Mouse (Mus musculus) liver, postnatal 0 days (tissue): ENCODE data around the gene AI854703. TPM values are rescaled to one million over a fixed set of nuclear protein-coding genes. Genes with fewer than 3 reads are reported as not detected.
A peak's percentile ranks its signal among the peaks of the same experiment; 100 is the strongest.

Experiments used
- ATAC-seq: fragments of 200-750 bp; cut with Nextera tagmentation; 2 replicates; pipeline ENCODE4 v1.8.0; 2017; ENCODE audit warnings: mild to moderate bottlenecking, moderate library complexity
- DNase-seq: peaks from one replicate; pipeline ENCODE4 v3.0.0-alpha.2; 2016
- H3K27ac ChIP-seq: fragments of 300-500 bp; sonication (generic); 2 replicates; pipeline ENCODE4 v1.5.1; 2014; ENCODE audit warnings: antibody characterized with exemption, moderate library complexity, mild to moderate bottlenecking, low read depth
- H3K27me3 ChIP-seq: fragments of 300-500 bp; sonication (generic); 2 replicates; pipeline ENCODE4 v1.6.1; 2014; ENCODE audit warnings: low read length, control low read depth, mixed read lengths; ENCODE audit not compliant: insufficient read depth
- H3K36me3 ChIP-seq: fragments of 300-500 bp; sonication (generic); replicated peaks from 2 replicates; pipeline ENCODE4 v1.6.1; 2014; ENCODE audit warnings: mild to moderate bottlenecking, control low read depth, low read length, moderate library complexity, mixed read lengths; ENCODE audit not compliant: insufficient read depth
- H3K4me1 ChIP-seq: fragments of 300-500 bp; sonication (generic); 2 replicates; pipeline ENCODE4 v1.6.1; 2014; ENCODE audit warnings: antibody characterized with exemption, mild to moderate bottlenecking, control low read depth; ENCODE audit not compliant: insufficient read depth
- H3K4me2 ChIP-seq: fragments of 300-500 bp; sonication (generic); 2 replicates; pipeline ENCODE4 v1.6.1; 2014; ENCODE audit warnings: low read depth, mild to moderate bottlenecking, low read length, moderate library complexity, mixed read lengths
- H3K4me3 ChIP-seq: fragments of 300-500 bp; sonication (generic); 2 replicates; pipeline ENCODE4 v1.5.1; 2014; ENCODE audit warnings: low read depth, low read length
- H3K9ac ChIP-seq: fragments of 300-500 bp; sonication (generic); replicated peaks from 2 replicates; pipeline ENCODE4 v1.6.1; 2014; ENCODE audit warnings: mild to moderate bottlenecking, moderate library complexity
- H3K9me3 ChIP-seq: fragments of 300-500 bp; sonication (generic); 2 replicates; pipeline ENCODE4 v1.6.1; 2016; ENCODE audit warnings: mild to moderate bottlenecking, control low read depth, low read length, mixed read lengths
- CTCF ChIP-seq: sonication (generic); IDR thresholded peaks from 2 replicates; pipeline ENCODE4 v1.5.1; 2016; ENCODE audit warnings: antibody characterized with exemption, low read depth
- EP300 ChIP-seq: IDR thresholded peaks from 2 replicates; pipeline ENCODE4 v1.6.1; 2016; ENCODE audit warnings: antibody characterized with exemption, low read depth, mild to moderate bottlenecking
- WGBS: fragments of 180-500 bp; shearing (Covaris S2); extraction: QIAGEN DNeasy Blood & Tissue Kit; methylation state at CpG from one replicate; pipeline ENCODE4 v1.1.7; 2014; ENCODE audit not compliant: insufficient replicate concordance; 5-methylcytosine and 5-hydroxymethylcytosine counted together
- polyA plus RNA-seq: library from polyadenylated mRNA; unstranded; fragments of >200 nt; fragmentation: Nextera tagmentation; extraction: Ambion mirVana; gene quantifications from 2 replicates; pipeline ENCODE4 v1.2.1, GENCODE M21; 2015

AI854703 gene
- polyA plus RNA-seq, 1 experiment from 2014 or later = 0.16 TPM

GRCm38 (mm10) chr6:48678391-48678790, 51.8 kb downstream of the AI854703 start:
- TF ChIP-seq CTCF = no peak
- TF ChIP-seq EP300 = no peak
- Histone ChIP-seq H3K4me1 (peaks cover 15% of the 10 kb centered on the region), H3K9me3 (no peaks in the 10 kb centered on the region), H3K27me3 (no peaks in the 10 kb centered on the region), H3K36me3 (no peaks in the 10 kb centered on the region; the same call in 1 of the 2 replicates), H3K4me2 (no peak overlapping the region), H3K4me3 (no peak overlapping the region), H3K9ac (no peak overlapping the region), H3K27ac (no peak overlapping the region)
- ATAC-seq (no peak), DNase-seq (peak; percentile 9)
- 42% methylated on average over 4 of the region's 4 CpGs for WGBS

- Histone ChIP-seq H3K9ac (no peak overlapping the region), H3K4me2 (no peak overlapping the region), H3K4me1 (peaks cover 21% of the 10 kb centered on the region), H3K36me3 (no peaks in the 10 kb centered on the region; the same call in 1 of the 2 replicates), H3K27ac (no peak overlapping the region), H3K4me3 (no peak overlapping the region), H3K27me3 (no peaks in the 10 kb centered on the region), H3K9me3 (no peaks in the 10 kb centered on the region)
- no peak for TF ChIP-seq CTCF
- TF ChIP-seq EP300 = no peak
- DNase-seq (no peak), ATAC-seq (no peak)
- WGBS = 75% methylated on average over 6 of the region's 6 CpGs
Measured at GRCm38 (mm10) chr6:48679701-48680100, 53.1 kb downstream of the AI854703 start.

DNA sequence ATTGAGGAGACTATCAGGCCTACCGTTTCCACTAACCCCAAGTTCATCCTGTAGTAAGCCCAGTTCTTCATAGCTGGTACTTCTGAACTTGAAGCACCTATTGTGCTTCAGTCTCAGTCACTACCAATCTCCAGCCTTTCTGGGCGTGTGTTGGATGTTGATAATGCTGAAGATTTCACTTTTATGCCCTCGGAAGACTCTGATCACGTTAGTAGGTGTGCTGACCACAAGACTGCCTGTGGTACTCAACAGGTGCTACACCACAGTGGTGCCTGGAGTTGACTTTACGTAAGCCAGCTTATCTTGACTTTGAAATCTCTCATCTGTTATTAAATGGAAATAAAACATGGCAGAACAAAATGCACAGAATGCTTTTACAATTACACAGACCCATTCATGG, 53.9 kb downstream of the AI854703 start:
- Histone ChIP-seq H3K27ac (no peak overlapping the region), H3K9ac (no peak overlapping the region), H3K4me1 (peaks cover 18% of the 10 kb centered on the region), H3K4me2 (no peak overlapping the region), H3K36me3 (no peaks in the 10 kb centered on the region; the same call in 1 of the 2 replicates), H3K4me3 (no peak overlapping the region), H3K9me3 (no peaks in the 10 kb centered on the region), H3K27me3 (no peaks in the 10 kb centered on the region)
- ATAC-seq = no peak
- TF ChIP-seq CTCF = no peak
- TF ChIP-seq EP300 = no peak
- 70% methylated on average over 5 of the region's 5 CpGs for WGBS
- peak; percentile 3 for DNase-seq

DNA sequence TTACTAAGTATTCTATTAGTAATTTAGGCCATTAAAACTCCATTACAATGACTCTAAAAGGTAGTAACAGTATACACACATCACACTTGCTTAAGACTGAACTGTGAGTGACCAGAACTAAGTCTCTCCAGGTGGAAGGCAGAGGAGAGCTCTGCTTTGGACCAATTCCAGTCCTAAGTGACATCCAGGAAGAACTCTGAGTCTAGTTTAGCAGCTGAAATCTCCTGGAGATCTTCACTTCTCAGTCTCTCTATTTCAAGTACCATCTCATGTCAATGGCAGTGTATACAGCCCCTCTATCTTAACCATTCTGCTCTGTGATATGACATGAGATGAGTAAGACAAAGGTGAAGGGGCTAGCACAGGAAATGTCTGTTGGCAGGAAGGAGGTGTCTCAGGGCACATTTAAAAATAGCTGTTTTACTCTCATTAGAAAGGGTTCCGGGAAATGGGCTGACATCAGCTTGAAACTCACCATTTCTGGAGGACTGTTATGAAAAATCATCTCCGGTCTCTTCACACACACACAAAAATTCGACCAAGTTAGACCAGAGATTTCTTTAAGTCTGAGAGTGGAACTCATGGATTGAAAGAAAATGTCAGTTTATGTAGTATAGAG, 55.0 kb downstream of the AI854703 start:
- WGBS = 26% methylated on average over 3 of the region's 3 CpGs
- ATAC-seq (0 out of 2 replicates have a peak, but pooled peaks have one; percentile 19), DNase-seq (peak; percentile 6)
- Histone ChIP-seq H3K9ac (no peak overlapping the region), H3K9me3 (no peaks in the 10 kb centered on the region), H3K4me3 (no peak overlapping the region), H3K27me3 (no peaks in the 10 kb centered on the region), H3K4me2 (no peak overlapping the region), H3K36me3 (no peaks in the 10 kb centered on the region; the same call in 1 of the 2 replicates), H3K4me1 (peaks cover 18% of the 10 kb centered on the region), H3K27ac (0 out of 2 replicates have a peak overlapping the region, but pooled peaks have one; percentile 55)
- TF ChIP-seq EP300 (peak; percentile 35; the same call in 1 of the 2 replicates), CTCF (no peak)

- Histone ChIP-seq H3K36me3 (no peaks in the 10 kb centered on the region; the same call in 1 of the 2 replicates), H3K9me3 (no peaks in the 10 kb centered on the region), H3K27ac (peak overlapping the region; percentile 55; the same call in 1 of the 2 replicates), H3K27me3 (no peaks in the 10 kb centered on the region), H3K9ac (no peak overlapping the region), H3K4me2 (no peak overlapping the region), H3K4me3 (no peak overlapping the region), H3K4me1 (peaks cover 14% of the 10 kb centered on the region)
- WGBS = 54% methylated on average over 4 of the region's 4 CpGs
- ATAC-seq = no peak
- TF ChIP-seq CTCF = no peak
- TF ChIP-seq EP300 = no peak
- peak; percentile 5 for DNase-seq
Measured at GRCm38 (mm10) chr6:48682271-48682670, 55.7 kb downstream of the AI854703 start.

Other genes starting within 250 kb of the AI854703 start
- gene Krba1, start 231.2 kb upstream of the AI854703 start, polyA plus RNA-seq = 1.9 and 2.2 TPM in 2 replicates
- 4.9 TPM in 2 replicates for gene Zfp467, start 180.9 kb upstream of the AI854703 start, polyA plus RNA-seq
- gene Sspo, start 178.5 kb upstream of the AI854703 start, polyA plus RNA-seq = 0.01 and 0.06 TPM in 2 replicates
- gene Atp6v0e2, start 89.1 kb upstream of the AI854703 start, polyA plus RNA-seq = 1.1 and 1.2 TPM in 2 replicates
- 2.4 and 2.7 TPM in 2 replicates for gene Lrrc61, start 72.0 kb upstream of the AI854703 start, polyA plus RNA-seq
- 485 and 531 TPM in 2 replicates for gene Rarres2, start 54.0 kb upstream of the AI854703 start, polyA plus RNA-seq
- gene Gm45021, start 37.2 kb upstream of the AI854703 start, polyA plus RNA-seq = not detected in 2 replicates
- 14.4 and 14.8 TPM in 2 replicates for gene Repin1, start 32.9 kb upstream of the AI854703 start, polyA plus RNA-seq
- gene Gm44965, start 32.8 kb upstream of the AI854703 start, polyA plus RNA-seq = not detected in 2 replicates
- gene Zfp775, start 24.7 kb upstream of the AI854703 start, polyA plus RNA-seq = 0.93 and 1.8 TPM in 2 replicates
- 1.1 TPM in 2 replicates for gene Gimap8, start 20.5 kb downstream of the AI854703 start, polyA plus RNA-seq
- 10.2 and 10.9 TPM in 2 replicates for gene Gimap9, start 49.4 kb downstream of the AI854703 start, polyA plus RNA-seq
- gene Gimap4, start 57.8 kb downstream of the AI854703 start, polyA plus RNA-seq = 13.5 and 14.5 TPM in 2 replicates
- gene Gimap6, start 81.5 kb downstream of the AI854703 start, polyA plus RNA-seq = 12.2 and 12.5 TPM in 2 replicates
- gene Gm28053, start 91.8 kb downstream of the AI854703 start, polyA plus RNA-seq = 1.1 TPM in 1 of 2 replicates, not detected in the other
- 0.59 and 0.65 TPM in 2 replicates for gene Gimap7, start 91.9 kb downstream of the AI854703 start, polyA plus RNA-seq
- gene Gimap1, start 112.3 kb downstream of the AI854703 start, polyA plus RNA-seq = 9.2 and 10.0 TPM in 2 replicates
- 4.7 and 5.9 TPM in 2 replicates for gene Gimap5, start 119.4 kb downstream of the AI854703 start, polyA plus RNA-seq
- gene Gimap3, start 144.1 kb downstream of the AI854703 start, polyA plus RNA-seq = 0.75 and 0.82 TPM in 2 replicates
- gene Tmem176a, start 214.2 kb downstream of the AI854703 start, polyA plus RNA-seq = 174 and 198 TPM in 2 replicates
- gene Tmem176b, start 214.7 kb downstream of the AI854703 start, polyA plus RNA-seq = 255 and 270 TPM in 2 replicates
- gene Aoc1, start 246.1 kb downstream of the AI854703 start, polyA plus RNA-seq = 0.11 TPM in 2 replicates